Mouse (Mus musculus) C2C12 (cell line): ENCODE results near the gene Vmn1r203.

Experiments
- CTCF ChIP-seq: IDR thresholded peaks from one replicate; pipeline ENCODE4 v1.5.1; 2011; ENCODE audit not compliant: control insufficient read depth, insufficient read depth, insufficient read length
- MAX ChIP-seq: IDR thresholded peaks from one replicate; pipeline ENCODE4 v1.6.1; 2011; ENCODE audit warnings: mild to moderate bottlenecking, control low read depth

DNA sequence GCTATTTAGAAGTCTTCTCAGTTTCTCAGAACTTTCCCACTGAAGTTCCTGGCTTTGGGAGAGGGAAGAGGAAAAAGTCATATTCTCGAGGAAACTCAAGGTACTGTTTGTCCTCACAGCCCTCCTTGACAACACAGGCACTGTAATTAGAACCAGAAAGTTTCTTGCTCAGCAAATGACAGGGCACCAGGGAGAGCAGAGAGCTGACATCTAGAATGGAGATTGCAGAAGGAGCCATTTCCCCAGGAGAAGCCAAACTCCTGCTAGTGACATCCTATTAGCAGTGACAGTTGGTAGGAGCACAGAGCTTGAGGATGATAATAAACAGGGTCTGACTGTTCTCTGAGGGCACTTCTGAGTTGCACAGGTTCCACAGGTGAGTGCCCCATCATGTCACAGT lies 46.3 kb upstream of the Vmn1r203 start, which contains the start of gene Vmn1r201:
- TF ChIP-seq CTCF = no peak
- TF ChIP-seq MAX = no peak
